Mouse (Mus musculus) embryonic facial prominence, embryonic 14.5 days (tissue): ENCODE data around the gene Lrrc10. TPM values are rescaled to one million over a fixed set of nuclear protein-coding genes. Genes with fewer than 3 reads are reported as not detected.
"Not testable (repeated sequence)": the region's sequence is repeated elsewhere in the genome, so short reads cannot be mapped to it uniquely, and the experiment has no call there.

Source experiments
- ATAC-seq: fragments of 200-750 bp; cut with Nextera tagmentation; 2 replicates; pipeline ENCODE4 v1.8.0; 2017; ENCODE audit warnings: low read depth, moderate number of reproducible peaks, moderate TSS enrichment
- DNase-seq: peaks from one replicate; pipeline ENCODE4 v3.0.0-alpha.2; 2015; ENCODE audit warnings: low spot score
- H3K27ac ChIP-seq: fragments of 300-500 bp; sonication (generic); replicated peaks from 2 replicates; pipeline ENCODE4 v1.5.1; 2014; ENCODE audit warnings: low read depth, mild to moderate bottlenecking, low read length, moderate library complexity
- H3K27me3 ChIP-seq: fragments of 300-500 bp; sonication (generic); replicated peaks from 2 replicates; pipeline ENCODE4 v1.6.1; 2014; ENCODE audit warnings: low read length; ENCODE audit not compliant: control insufficient read depth, insufficient read depth
- H3K36me3 ChIP-seq: fragments of 300-500 bp; sonication (generic); 2 replicates; pipeline ENCODE4 v1.6.1; 2014; ENCODE audit warnings: low read length, mixed read lengths; ENCODE audit not compliant: control insufficient read depth, insufficient read depth
- H3K4me1 ChIP-seq: fragments of 300-500 bp; sonication (generic); 2 replicates; pipeline ENCODE4 v1.6.1; 2014; ENCODE audit warnings: antibody characterized with exemption, low read length; ENCODE audit not compliant: control insufficient read depth, insufficient read depth
- H3K4me2 ChIP-seq: fragments of 300-500 bp; sonication (generic); 2 replicates; pipeline ENCODE4 v1.6.1; 2014; ENCODE audit warnings: low read depth, mild to moderate bottlenecking, low read length, moderate library complexity, mixed read lengths
- H3K4me3 ChIP-seq: fragments of 300-500 bp; sonication (generic); 2 replicates; pipeline ENCODE4 v1.5.1; 2014; ENCODE audit warnings: low read depth, mild to moderate bottlenecking, low read length
- H3K9ac ChIP-seq: fragments of 300-500 bp; sonication (generic); 2 replicates; pipeline ENCODE4 v1.6.1; 2014; ENCODE audit warnings: low read depth, mild to moderate bottlenecking, low read length, moderate library complexity, mixed read lengths
- H3K9me3 ChIP-seq: fragments of 300-500 bp; sonication (generic); 2 replicates; pipeline ENCODE4 v1.6.1; 2016; ENCODE audit warnings: low read length; ENCODE audit not compliant: control insufficient read depth
- WGBS: fragments of 180-500 bp; shearing (Covaris S2); extraction: QIAGEN DNeasy Blood & Tissue Kit; methylation state at CpG from one replicate; pipeline ENCODE4 v1.1.7; 2014; 5-methylcytosine and 5-hydroxymethylcytosine counted together
- polyA plus RNA-seq: library from polyadenylated mRNA; unstranded; fragments of >200 nt; fragmentation: Nextera tagmentation; extraction: Ambion mirVana; gene quantifications from 2 replicates; pipeline ENCODE4 v1.2.1, GENCODE M21; 2014

Lrrc10 gene
- polyA plus RNA-seq, 1 experiment from 2014 or later, result not detected

DNA sequence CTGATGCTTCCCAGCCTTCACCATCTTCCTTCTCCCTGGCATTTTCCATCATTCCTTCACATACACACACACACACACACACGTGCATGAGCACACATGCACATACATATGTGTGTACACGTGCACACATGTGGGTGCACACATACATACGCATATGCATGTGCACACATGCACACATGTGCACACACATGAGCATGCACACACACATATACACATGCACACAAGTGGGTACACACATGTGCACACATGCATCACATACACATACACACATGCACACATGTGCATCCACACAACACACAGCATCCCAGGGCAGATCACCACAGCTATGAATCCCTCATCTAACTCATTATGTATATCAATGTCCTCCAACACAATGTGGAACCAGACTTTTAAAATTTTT, 14.0 kb upstream of the Lrrc10 start:
- Histone ChIP-seq H3K27me3 (no peaks in the 10 kb centered on the region), H3K9ac (no peak overlapping the region), H3K9me3 (no peaks in the 10 kb centered on the region), H3K4me1 (no peaks in the 10 kb centered on the region), H3K4me2 (no peak overlapping the region), H3K36me3 (no peaks in the 10 kb centered on the region), H3K27ac (no peak overlapping the region), H3K4me3 (no peak overlapping the region)
- DNase-seq (no peak), ATAC-seq (no peak)
- WGBS, result 92% methylated on average over 3 of the region's 3 CpGs

DNA sequence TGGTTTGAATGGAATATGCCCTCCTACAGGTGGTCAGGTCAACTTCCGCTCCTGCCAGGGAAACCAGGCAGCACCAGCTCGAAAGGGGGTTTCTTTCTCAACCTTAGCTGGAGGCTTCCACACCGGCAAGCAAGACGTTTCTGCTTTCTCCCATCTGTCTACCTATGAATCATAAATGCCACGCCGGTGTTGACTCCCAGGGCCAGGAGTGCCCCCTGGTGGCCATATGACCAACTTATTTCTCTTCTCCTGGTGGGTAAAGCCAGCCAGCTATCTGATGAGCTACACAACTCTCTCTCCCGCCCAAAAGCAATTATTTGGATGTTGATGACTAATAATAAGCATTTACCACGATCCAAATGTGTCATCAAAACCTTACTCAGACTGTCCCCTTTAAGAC, 11.4 kb upstream of the Lrrc10 start:
- no peak overlapping the region for H3K4me2 ChIP-seq
- DNase-seq (peak; percentile 87), ATAC-seq (no peak)
- 18% methylated on average over 8 of the region's 8 CpGs for WGBS
- no peaks in the 10 kb centered on the region for H3K27me3 ChIP-seq
- no peaks in the 10 kb centered on the region for H3K36me3 ChIP-seq
- H3K9me3 ChIP-seq, result no peaks in the 10 kb centered on the region
- H3K9ac ChIP-seq, result no peak overlapping the region
- no peak overlapping the region for H3K27ac ChIP-seq
- H3K4me3 ChIP-seq, result no peak overlapping the region
- H3K4me1 ChIP-seq, result no peaks in the 10 kb centered on the region

DNA sequence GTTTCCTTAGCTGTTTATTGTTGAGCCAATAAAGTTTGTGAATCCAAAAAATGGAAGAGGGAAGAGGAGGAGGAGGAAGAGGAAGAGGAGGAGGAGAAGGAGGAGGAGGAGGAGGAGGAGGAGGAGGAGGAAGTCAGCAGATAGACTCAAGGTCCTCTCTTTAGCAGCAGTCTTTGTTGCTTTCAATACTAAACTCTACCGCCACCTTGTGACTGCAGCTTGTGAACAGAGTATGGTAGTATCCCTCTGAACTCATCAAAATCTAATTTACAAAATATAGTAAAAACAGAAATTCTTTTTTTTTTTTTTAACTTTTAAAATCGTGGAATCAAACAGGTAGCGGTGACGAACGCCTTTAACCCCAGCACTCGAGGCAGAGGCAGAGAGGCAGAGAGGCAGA, 4.8 kb upstream of the Lrrc10 start:
- H3K4me1 ChIP-seq, result no peaks in the 10 kb centered on the region; the same call in 1 of the 2 replicates
- H3K36me3 ChIP-seq, result no peaks in the 10 kb centered on the region
- 69% methylated on average over 6 of the region's 6 CpGs for WGBS
- H3K27me3 ChIP-seq, result no peaks in the 10 kb centered on the region
- no peak overlapping the region for H3K4me3 ChIP-seq
- DNase-seq, result peak; percentile 65
- no peak overlapping the region for H3K27ac ChIP-seq
- H3K9me3 ChIP-seq, result no peaks in the 10 kb centered on the region
- H3K4me2 ChIP-seq, result no peak overlapping the region
- ATAC-seq, result no peak
- no peak overlapping the region for H3K9ac ChIP-seq

DNA sequence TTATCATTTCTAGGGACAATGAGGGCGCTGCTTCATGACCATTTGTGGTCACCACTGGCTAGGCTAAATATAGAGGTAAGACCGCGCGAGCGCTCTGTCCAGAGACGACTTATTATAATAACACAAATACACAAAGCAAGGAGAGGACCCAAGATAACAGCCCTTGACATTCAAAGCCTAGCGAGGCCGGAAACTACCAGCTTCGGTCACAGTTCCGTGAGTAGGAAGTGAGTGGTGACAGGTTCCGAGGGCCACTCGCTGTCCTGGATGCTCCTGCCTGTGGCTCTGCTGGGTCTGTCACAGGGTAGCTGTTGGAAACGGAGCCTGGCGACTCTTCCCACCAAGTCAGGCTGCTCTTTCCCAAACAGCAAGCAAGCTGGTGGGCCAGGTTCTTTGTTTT, 2.8 kb upstream of the Lrrc10 start:
- DNase-seq (no peak), ATAC-seq (no peak)
- 77% methylated on average over 14 of the region's 14 CpGs for WGBS

DNA sequence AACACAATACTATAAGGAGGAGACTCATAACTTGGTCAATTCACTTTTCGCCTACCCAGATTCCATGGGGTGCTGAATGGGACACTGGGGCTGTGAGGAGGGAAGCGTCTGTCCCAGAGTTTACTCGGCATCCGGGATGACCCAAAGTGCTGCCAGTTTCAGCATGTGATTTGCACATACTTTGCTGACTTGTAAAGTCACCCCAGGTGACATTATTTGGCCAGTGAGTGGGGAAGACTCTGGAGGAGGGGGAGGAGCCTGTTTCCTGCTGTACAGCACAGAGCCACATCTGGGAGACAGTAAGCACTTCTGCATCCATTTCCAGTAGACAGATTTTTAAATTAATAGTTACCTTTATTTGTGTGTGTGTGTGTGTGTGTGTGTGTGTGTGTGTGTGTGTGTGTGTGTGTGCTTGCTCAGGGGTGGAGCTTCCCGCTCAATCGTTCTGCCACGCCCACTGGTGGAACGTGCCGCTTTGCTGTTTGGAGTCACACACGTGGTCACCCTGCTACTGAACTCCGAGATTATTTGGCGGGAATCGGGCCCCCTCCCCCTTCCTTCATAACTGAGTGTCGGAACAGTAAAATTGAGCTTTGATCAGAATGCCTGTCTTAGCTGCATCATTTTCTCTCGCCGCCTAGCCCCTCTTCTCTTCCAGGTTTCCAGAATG, 1.5 kb upstream of the Lrrc10 start:
- H3K4me2 ChIP-seq, result peak overlapping the region; percentile 38
- not testable (repeated sequence) for H3K9ac ChIP-seq, H3K27me3 ChIP-seq, H3K36me3 ChIP-seq, H3K4me1 ChIP-seq, H3K9me3 ChIP-seq, H3K27ac ChIP-seq, H3K4me3 ChIP-seq, ATAC-seq
- 44% methylated on average over 13 of the region's 16 CpGs for WGBS
- peak; percentile 36 for DNase-seq

More for the DNA sequence above, 2.8 kb upstream of the Lrrc10 start:
- H3K9ac ChIP-seq, result no peak overlapping the region
- no peaks in the 10 kb centered on the region for H3K27me3 ChIP-seq
- no peaks in the 10 kb centered on the region for H3K36me3 ChIP-seq
- H3K9me3 ChIP-seq, result no peaks in the 10 kb centered on the region
- H3K27ac ChIP-seq, result no peak overlapping the region
- peaks cover 7% of the 10 kb centered on the region; the same call in 1 of the 2 replicates for H3K4me1 ChIP-seq
- no peak overlapping the region for H3K4me3 ChIP-seq
- H3K4me2 ChIP-seq, result no peak overlapping the region

DNA sequence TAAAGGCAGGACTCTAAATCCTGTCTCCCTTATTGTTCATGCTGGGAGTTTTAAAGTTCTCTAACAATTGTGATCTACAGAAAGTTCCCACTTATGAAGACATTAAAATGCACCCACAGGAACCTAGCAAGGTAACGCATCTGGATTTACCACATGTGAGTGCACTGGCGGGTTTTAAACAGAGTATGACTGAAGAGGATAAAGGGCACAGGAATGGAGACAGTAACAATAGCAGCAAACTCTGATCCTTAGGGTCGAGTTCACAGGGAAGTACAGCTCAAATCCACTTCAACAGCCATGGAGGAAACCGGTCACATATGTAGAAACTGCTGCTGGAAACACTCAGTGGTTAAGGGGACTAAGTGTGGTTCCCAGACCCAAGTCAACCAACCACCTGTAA, 4.1 kb downstream of the Lrrc10 start:
- H3K9me3 ChIP-seq, result no peaks in the 10 kb centered on the region
- no peak overlapping the region for H3K9ac ChIP-seq
- H3K4me2 ChIP-seq, result no peak overlapping the region
- ATAC-seq (no peak), DNase-seq (no peak)
- peaks cover 7% of the 10 kb centered on the region; the same call in 1 of the 2 replicates for H3K4me1 ChIP-seq
- WGBS, result 76% methylated on average over 4 of the region's 4 CpGs
- peaks cover 51% of the 10 kb centered on the region for H3K36me3 ChIP-seq
- no peak overlapping the region for H3K4me3 ChIP-seq
- H3K27ac ChIP-seq, result no peak overlapping the region
- no peaks in the 10 kb centered on the region for H3K27me3 ChIP-seq

DNA sequence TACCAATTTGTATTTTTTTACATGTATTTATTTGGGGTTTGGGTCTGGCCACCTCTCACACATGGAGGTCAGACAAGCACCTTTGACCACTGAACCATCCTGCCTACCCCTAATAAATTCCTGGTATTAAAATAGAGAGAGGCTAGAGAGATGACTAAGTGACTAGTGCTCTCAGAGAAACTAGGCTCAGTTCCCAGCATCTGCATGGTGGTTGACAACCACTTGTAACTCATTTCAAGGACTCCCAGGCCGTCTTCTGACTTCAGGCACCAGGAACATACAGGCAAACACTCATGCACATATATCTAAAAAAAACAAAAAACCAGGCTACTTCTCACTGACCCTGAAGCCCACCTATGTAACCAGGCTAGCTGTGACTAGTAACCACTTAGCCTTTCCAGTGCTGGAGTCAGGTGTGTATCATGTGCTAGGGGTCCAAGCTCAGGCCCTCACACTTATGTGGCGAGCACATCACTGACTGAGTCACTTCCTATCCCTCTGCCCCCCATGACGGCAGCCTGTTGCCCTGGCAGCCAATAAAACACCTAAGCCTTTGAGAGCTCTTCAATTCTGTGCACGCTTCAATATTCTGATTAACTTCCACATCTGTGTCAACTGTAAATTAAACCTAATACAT, 4.9 kb downstream of the Lrrc10 start:
- 82% methylated on average over 4 of the region's 4 CpGs for WGBS
- peaks cover 7% of the 10 kb centered on the region; the same call in 1 of the 2 replicates for H3K4me1 ChIP-seq
- H3K9me3 ChIP-seq, result no peaks in the 10 kb centered on the region
- H3K27me3 ChIP-seq, result no peaks in the 10 kb centered on the region
- no peak for DNase-seq
- H3K4me3 ChIP-seq, result no peak overlapping the region
- peaks cover 59% of the 10 kb centered on the region for H3K36me3 ChIP-seq
- H3K27ac ChIP-seq, result no peak overlapping the region
- no peak for ATAC-seq
- no peak overlapping the region for H3K9ac ChIP-seq
- H3K4me2 ChIP-seq, result no peak overlapping the region

DNA sequence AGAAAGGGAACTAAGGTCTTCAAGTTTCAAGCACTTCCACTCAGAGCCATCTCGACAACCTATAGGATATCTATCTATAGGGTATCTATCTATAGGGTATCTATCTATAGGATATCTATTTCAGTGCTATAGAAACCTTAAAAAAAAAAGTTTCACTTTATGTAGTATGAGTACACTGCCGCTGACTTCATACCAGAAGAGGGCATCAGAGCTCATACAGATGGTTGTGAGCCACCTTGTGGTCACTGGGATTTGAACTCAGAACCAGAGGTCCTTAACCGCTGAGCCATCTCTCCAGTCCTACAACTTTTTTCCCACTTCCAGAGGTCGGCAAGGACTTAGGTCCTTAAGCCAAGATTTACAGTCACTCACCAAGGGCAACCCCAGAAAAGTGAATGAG, 10.5 kb downstream of the Lrrc10 start:
- WGBS, result 87% methylated on average over 4 of the region's 4 CpGs
- Histone ChIP-seq H3K9ac (no peak overlapping the region), H3K4me1 (no peaks in the 10 kb centered on the region), H3K4me2 (no peak overlapping the region), H3K9me3 (no peaks in the 10 kb centered on the region), H3K27ac (no peak overlapping the region), H3K36me3 (peaks cover 99% of the 10 kb centered on the region), H3K27me3 (no peaks in the 10 kb centered on the region), H3K4me3 (no peak overlapping the region)
- DNase-seq (no peak), ATAC-seq (no peak)

DNA sequence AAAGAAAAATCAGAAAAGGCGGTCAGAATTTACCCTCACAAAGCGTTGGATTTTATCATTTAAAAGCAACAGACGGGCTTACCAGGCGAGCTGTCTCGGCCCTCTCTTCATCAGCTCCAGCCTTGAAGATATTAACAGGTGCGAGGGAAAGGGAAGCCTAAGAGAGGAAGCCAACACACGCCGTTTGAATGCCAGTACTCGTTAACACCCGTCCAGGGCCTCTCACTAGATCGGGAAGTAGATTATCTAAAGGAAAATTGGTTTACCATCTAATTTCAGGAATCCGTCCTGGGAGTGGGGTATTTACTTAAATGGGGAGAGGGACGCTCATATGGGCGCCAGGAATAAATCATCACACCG, 17.7 kb downstream of the Lrrc10 start:
- Histone ChIP-seq H3K4me1 (peaks cover 6% of the 10 kb centered on the region; the same call in 1 of the 2 replicates), H3K4me2 (peak overlapping the region; percentile 94), H3K27ac (peak overlapping the region; percentile 88; the same call in 1 of the 2 replicates), H3K36me3 (peaks cover 43% of the 10 kb centered on the region), H3K27me3 (no peaks in the 10 kb centered on the region), H3K9ac (peak overlapping the region; percentile 85), H3K4me3 (peak overlapping the region; percentile 87), H3K9me3 (no peaks in the 10 kb centered on the region)
- ATAC-seq (no peak), DNase-seq (no peak)
- WGBS, result 3% methylated on average over 15 of the region's 15 CpGs
